Mouse (Mus musculus): ENCODE results near the gene Arhgef11. TPM values are rescaled to one million over a fixed set of nuclear protein-coding genes. Genes with fewer than 3 reads are reported as not detected.

Gene Arhgef11
- polyA plus RNA-seq, 1 experiment from 2014 or later = 27.0 TPM

- ATAC-seq = no peak
- Histone ChIP-seq H3K36me3 (peaks cover 95% of the 10 kb centered on the region), H3K9me3 (no peaks in the 10 kb centered on the region), H3K4me3 (replicated peaks) (no peak overlapping the region), H3K4me1 (replicated peaks) (no peaks in the 10 kb centered on the region), H3K9ac (replicated peaks) (no peak overlapping the region), H3K4me2 (replicated peaks) (no peak overlapping the region), H3K27me3 (no peaks in the 10 kb centered on the region), H3K27ac (no peak overlapping the region)
- WGBS = 90% methylated on average over 6 of the region's 6 CpGs
These were observed 107.2 kb downstream of the Arhgef11 start for GRCm38 (mm10) chr3:87724556-87724955.

DNA sequence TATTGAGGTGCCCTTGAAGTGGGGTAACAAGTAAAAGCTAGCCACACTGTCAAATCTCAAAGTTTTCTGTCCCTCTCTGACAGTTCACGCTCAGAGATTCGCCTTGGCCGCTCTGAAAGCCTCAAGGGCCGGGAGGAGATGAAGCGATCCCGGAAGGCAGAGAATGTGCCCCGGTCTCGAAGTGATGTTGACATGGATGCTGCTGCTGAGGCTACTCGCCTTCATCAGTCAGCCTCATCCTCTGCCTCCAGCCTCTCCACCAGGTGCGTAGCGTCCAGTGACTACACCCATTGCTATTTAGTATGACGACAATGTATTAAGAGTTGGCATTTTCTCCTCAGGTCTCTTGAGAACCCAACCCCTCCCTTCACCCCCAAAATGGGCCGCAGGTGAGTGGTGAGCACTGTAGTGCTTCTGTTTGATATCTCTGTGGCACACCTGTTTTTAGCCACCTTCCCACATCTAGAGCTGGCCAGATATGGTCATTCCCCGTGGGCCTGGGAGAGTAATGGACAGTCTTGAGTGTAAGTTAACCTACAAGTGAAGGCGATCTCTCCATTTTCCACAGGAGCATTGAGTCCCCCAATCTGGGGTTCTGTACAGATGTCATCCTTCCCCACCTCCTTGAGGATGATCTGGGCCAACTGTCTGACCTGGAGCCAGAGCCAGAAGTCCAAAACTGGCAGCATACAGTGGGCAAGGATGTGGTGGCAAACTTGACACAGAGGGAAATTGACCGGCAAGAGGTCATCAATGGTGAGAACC lies 108.2 kb downstream of the Arhgef11 start:
- no peak overlapping the region for H3K27ac ChIP-seq
- WGBS = 97% methylated on average over 16 of the region's 16 CpGs
- no peak for ATAC-seq
- H3K9me3 ChIP-seq = no peaks in the 10 kb centered on the region
- peaks cover 97% of the 10 kb centered on the region for H3K36me3 ChIP-seq
- no peaks in the 10 kb centered on the region for H3K4me1 ChIP-seq (replicated peaks)
- no peaks in the 10 kb centered on the region for H3K27me3 ChIP-seq
- no peak overlapping the region for H3K4me3 ChIP-seq (replicated peaks)
- no peak overlapping the region for H3K4me2 ChIP-seq (replicated peaks)
- no peak overlapping the region for H3K9ac ChIP-seq (replicated peaks)

DNA sequence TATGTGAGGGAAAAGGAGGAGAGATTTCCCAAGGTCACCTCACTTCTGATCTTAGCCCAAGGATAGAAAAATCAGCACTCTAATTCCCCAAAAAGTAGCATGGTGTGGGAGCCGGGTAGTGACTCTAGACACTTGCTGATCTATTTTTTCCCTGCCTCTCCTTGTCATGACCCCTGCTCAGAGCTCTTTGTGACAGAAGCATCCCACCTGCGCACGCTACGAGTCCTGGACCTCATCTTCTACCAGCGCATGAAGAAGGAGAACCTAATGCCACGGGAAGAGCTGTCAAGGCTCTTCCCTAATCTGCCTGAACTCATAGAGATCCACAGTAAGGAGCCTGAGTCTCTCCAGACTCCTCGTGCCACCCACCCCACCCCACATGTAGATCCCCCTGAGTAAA lies 108.8 kb downstream of the Arhgef11 start:
- Histone ChIP-seq H3K36me3 (peaks cover 96% of the 10 kb centered on the region), H3K9ac (replicated peaks) (no peak overlapping the region), H3K27ac (no peak overlapping the region), H3K4me2 (replicated peaks) (no peak overlapping the region), H3K27me3 (no peaks in the 10 kb centered on the region), H3K9me3 (no peaks in the 10 kb centered on the region), H3K4me3 (replicated peaks) (no peak overlapping the region), H3K4me1 (replicated peaks) (no peaks in the 10 kb centered on the region)
- no peak for ATAC-seq
- 97% methylated on average over 7 of the region's 7 CpGs for WGBS

DNA sequence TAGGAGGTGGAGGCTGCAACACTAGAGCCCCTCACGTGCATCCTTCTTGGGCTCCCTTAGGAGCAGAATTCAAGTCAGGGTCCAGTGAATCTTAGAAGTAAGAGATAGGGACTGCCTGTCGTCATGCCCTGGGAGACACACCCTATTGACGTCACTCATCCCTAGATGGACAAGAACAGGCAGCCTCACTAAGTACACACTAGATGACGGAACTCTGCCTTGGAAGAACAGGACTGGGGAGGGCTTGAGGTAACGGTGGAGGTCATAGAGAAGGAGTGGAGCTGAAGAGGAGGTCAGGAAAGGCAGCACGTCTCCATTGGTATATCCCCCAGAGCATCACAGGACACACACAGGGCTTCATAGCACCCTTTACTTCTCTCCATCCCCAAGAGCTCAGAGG lies 111.3 kb downstream of the Arhgef11 start:
- no peaks in the 10 kb centered on the region for H3K27me3 ChIP-seq
- H3K4me1 ChIP-seq (replicated peaks) = no peaks in the 10 kb centered on the region
- ATAC-seq = no peak
- H3K36me3 ChIP-seq = peaks cover 97% of the 10 kb centered on the region
- no peak overlapping the region for H3K4me2 ChIP-seq (replicated peaks)
- no peak overlapping the region for H3K27ac ChIP-seq
- 91% methylated on average over 6 of the region's 6 CpGs for WGBS
- H3K9ac ChIP-seq (replicated peaks) = no peak overlapping the region
- H3K9me3 ChIP-seq = no peaks in the 10 kb centered on the region
- H3K4me3 ChIP-seq (replicated peaks) = no peak overlapping the region

GRCm38 (mm10) chr3:87733098-87733497 lies 115.7 kb downstream of the Arhgef11 start:
- no peak overlapping the region for H3K9ac ChIP-seq (replicated peaks)
- no peak for ATAC-seq
- H3K9me3 ChIP-seq = no peaks in the 10 kb centered on the region
- H3K4me1 ChIP-seq (replicated peaks) = no peaks in the 10 kb centered on the region
- no peak overlapping the region for H3K4me2 ChIP-seq (replicated peaks)
- H3K36me3 ChIP-seq = peaks cover 97% of the 10 kb centered on the region
- no peak overlapping the region for H3K27ac ChIP-seq
- WGBS = 81% methylated on average over 4 of the region's 4 CpGs
- no peaks in the 10 kb centered on the region for H3K27me3 ChIP-seq
- H3K4me3 ChIP-seq (replicated peaks) = no peak overlapping the region

- no peaks in the 10 kb centered on the region for H3K9me3 ChIP-seq
- H3K4me1 ChIP-seq (replicated peaks) = no peaks in the 10 kb centered on the region
- no peak overlapping the region for H3K4me3 ChIP-seq (replicated peaks)
- no peak overlapping the region for H3K9ac ChIP-seq (replicated peaks)
- 89% methylated on average over 11 of the region's 11 CpGs for WGBS
- no peak overlapping the region for H3K4me2 ChIP-seq (replicated peaks)
- no peak overlapping the region for H3K27ac ChIP-seq
- peaks cover 96% of the 10 kb centered on the region for H3K36me3 ChIP-seq
- ATAC-seq = no peak
- H3K27me3 ChIP-seq = no peaks in the 10 kb centered on the region
These were observed 116.8 kb downstream of the Arhgef11 start for GRCm38 (mm10) chr3:87733984-87734761.

- Histone ChIP-seq H3K9ac (replicated peaks) (no peak overlapping the region), H3K36me3 (peaks cover 90% of the 10 kb centered on the region), H3K27me3 (no peaks in the 10 kb centered on the region), H3K9me3 (no peaks in the 10 kb centered on the region), H3K27ac (no peak overlapping the region), H3K4me2 (replicated peaks) (no peak overlapping the region), H3K4me3 (replicated peaks) (no peak overlapping the region), H3K4me1 (replicated peaks) (no peaks in the 10 kb centered on the region)
- no peak for ATAC-seq
- WGBS = 89% methylated on average over 9 of the region's 9 CpGs
These were observed 118.0 kb downstream of the Arhgef11 start for GRCm38 (mm10) chr3:87735335-87735734.

GRCm38 (mm10) chr3:87738906-87739305 lies 121.5 kb downstream of the Arhgef11 start:
- no peaks in the 10 kb centered on the region for H3K27me3 ChIP-seq
- peaks cover 63% of the 10 kb centered on the region for H3K36me3 ChIP-seq
- H3K4me2 ChIP-seq (replicated peaks) = no peak overlapping the region
- ATAC-seq = no peak
- no peak overlapping the region for H3K27ac ChIP-seq
- H3K4me3 ChIP-seq (replicated peaks) = no peak overlapping the region
- no peaks in the 10 kb centered on the region for H3K4me1 ChIP-seq (replicated peaks)
- H3K9me3 ChIP-seq = no peaks in the 10 kb centered on the region
- WGBS = 83% methylated on average over 5 of the region's 5 CpGs
- no peak overlapping the region for H3K9ac ChIP-seq (replicated peaks)

- Histone ChIP-seq H3K9me3 (no peaks in the 10 kb centered on the region), H3K4me1 (replicated peaks) (peaks cover 11% of the 10 kb centered on the region), H3K4me3 (replicated peaks) (no peak overlapping the region), H3K4me2 (replicated peaks) (no peak overlapping the region), H3K27ac (no peak overlapping the region), H3K27me3 (no peaks in the 10 kb centered on the region), H3K36me3 (peaks cover 32% of the 10 kb centered on the region), H3K9ac (replicated peaks) (no peak overlapping the region)
- WGBS = 87% methylated on average over 3 of the region's 3 CpGs
- ATAC-seq = no peak
These were observed 124.7 kb downstream of the Arhgef11 start for GRCm38 (mm10) chr3:87742013-87742412.

DNA sequence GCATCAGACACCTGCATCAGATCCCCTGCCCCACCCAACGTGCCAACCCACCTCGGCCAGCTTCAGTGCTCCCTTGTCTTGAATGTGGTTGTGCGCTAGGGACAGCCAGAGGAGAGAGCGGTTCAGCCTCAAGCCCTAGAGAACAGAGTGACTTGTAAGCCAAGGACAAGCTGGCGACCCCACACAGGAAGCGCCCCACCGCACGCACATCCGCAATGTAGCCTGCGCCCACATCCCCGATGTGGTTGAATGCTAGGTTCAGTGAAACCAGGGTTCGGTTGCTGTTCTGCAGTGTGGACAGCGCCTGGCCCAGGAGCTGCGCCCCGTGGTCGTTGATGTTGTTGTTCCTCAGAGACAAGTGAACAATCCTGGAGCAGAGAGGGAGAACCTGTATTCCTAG lies 125.4 kb downstream of the Arhgef11 start:
- H3K4me3 ChIP-seq (replicated peaks) = no peak overlapping the region
- peaks cover 11% of the 10 kb centered on the region for H3K4me1 ChIP-seq (replicated peaks)
- 91% methylated on average over 16 of the region's 16 CpGs for WGBS
- H3K9ac ChIP-seq (replicated peaks) = no peak overlapping the region
- no peaks in the 10 kb centered on the region for H3K27me3 ChIP-seq
- no peak overlapping the region for H3K4me2 ChIP-seq (replicated peaks)
- no peak overlapping the region for H3K27ac ChIP-seq
- ATAC-seq = no peak
- H3K36me3 ChIP-seq = peaks cover 25% of the 10 kb centered on the region
- H3K9me3 ChIP-seq = no peaks in the 10 kb centered on the region

DNA sequence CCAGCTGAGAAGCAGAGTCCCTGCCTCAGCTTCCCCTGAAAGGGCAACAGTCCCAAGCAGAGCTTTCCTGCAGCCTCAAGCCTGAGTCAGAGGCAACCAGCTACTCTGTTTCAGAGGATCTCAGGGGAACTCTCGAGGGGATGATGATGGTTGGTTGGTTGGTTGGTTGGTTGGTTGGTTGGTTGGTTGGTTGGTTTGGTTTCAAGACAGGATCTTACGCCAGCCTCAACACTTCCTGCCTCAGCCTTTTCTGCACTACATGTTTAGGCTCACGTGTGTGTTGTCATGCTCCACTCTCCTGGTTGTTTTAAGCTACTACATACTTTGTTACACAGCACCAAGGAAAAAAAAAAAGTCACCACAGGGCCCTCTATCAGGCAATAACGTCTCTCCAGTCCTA lies 126.6 kb downstream of the Arhgef11 start:
- ATAC-seq = no peak

DNA sequence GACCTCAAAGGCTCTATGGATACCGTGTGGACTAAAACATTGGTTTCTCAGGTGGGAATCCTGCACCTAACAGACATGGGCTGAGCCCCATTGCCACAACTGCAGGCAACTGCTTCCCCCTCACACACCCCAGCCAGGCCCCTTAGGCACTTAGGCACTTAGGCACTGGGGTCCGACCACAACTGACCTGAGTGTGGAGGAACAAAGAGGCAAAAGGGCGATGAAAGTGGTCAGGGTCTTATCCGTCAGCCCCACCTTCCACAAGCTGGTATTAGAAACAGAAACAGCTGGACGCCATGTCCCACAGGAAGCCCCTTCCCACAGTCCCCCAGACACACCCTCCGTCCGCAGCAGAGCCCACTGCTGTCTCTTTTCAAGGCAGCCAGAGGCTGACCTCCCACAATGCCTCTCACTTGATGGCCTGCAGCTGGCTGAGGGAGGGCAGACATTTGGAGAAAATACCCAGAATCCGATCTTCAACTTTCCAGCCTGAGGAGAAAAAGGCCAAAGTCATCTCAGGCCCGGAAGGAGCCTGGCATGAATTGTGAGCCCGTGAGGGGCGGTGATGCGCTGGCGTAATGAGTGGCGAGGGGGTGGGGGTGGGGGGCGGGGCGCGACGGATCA lies 127.8 kb downstream of the Arhgef11 start:
- H3K9ac ChIP-seq (replicated peaks) = no peak overlapping the region
- ATAC-seq = 0 out of 2 replicates have a peak, but pooled peaks have one; percentile 7
- peaks cover 15% of the 10 kb centered on the region for H3K4me1 ChIP-seq (replicated peaks)
- H3K36me3 ChIP-seq = peaks cover 7% of the 10 kb centered on the region
- H3K4me2 ChIP-seq (replicated peaks) = peak overlapping the region; percentile 36
- no peak overlapping the region for H3K27ac ChIP-seq
- H3K27me3 ChIP-seq = no peaks in the 10 kb centered on the region
- H3K4me3 ChIP-seq (replicated peaks) = no peak overlapping the region; the same call in 1 of the 2 replicates
- H3K9me3 ChIP-seq = no peaks in the 10 kb centered on the region
- WGBS = 41% methylated on average over 18 of the region's 18 CpGs

More for the DNA sequence above, 126.6 kb downstream of the Arhgef11 start:
- Histone ChIP-seq H3K4me3 (replicated peaks) (no peak overlapping the region), H3K27ac (no peak overlapping the region), H3K36me3 (peaks cover 14% of the 10 kb centered on the region), H3K4me2 (replicated peaks) (no peak overlapping the region), H3K4me1 (replicated peaks) (peaks cover 15% of the 10 kb centered on the region), H3K9ac (replicated peaks) (no peak overlapping the region), H3K27me3 (no peaks in the 10 kb centered on the region), H3K9me3 (no peaks in the 10 kb centered on the region)
- 85% methylated on average over 4 of the region's 4 CpGs for WGBS

Data from midbrain, embryonic 13.5 days (tissue).